In genomic region chr3:60501561-60502151, GRCm38 (mm10) we compare ENCODE assay signal across 8 mouse cellular contexts. TPM values are rescaled to one million over a fixed set of nuclear protein-coding genes. Genes with fewer than 3 reads are reported as not detected.
DNase-seq lines count a peak whose midpoint lies in the region; ATAC-seq lines count a peak whose summit lies in the region.

No protein-coding gene starts in this region.

- ATAC-seq in liver, embryonic 16.5 days (ENCODE audit: low read depth): peak; percentile 39
- peak; percentile 87 for ATAC-seq in neural tube, embryonic 12.5 days (ENCODE audit: low FRiP score, low read depth)

- peak overlapping the region; percentile 98 for H3K9ac ChIP-seq in liver, embryonic 16.5 days (ENCODE audit: low read depth, low read length)
- peak overlapping the region; percentile 94 for H3K9ac ChIP-seq in neural tube, embryonic 12.5 days

- DNase-seq in CD8-positive naive resting alpha-beta T cell, adult 2 months (ENCODE audit: low read depth in 2 of 2, low spot score in 2 of 2): peak; percentile 78 to 84
- DNase-seq in ZHBTc4 (ENCODE audit: low read depth, low spot score): peak; percentile 48
- no peak for DNase-seq in embryonic facial prominence, embryonic 10.5 days (ENCODE audit: low spot score)
- peak; percentile 83 to 88 for DNase-seq in heart, adult 18-20 months
- peak; percentile 71 to 84 for DNase-seq in kidney, adult 8-10 months
- DNase-seq in urinary bladder, postnatal 14 days (ENCODE audit: low spot score): peak; percentile 75

- WGBS in embryonic facial prominence, embryonic 10.5 days: 1% methylated on average over 29 of the region's 29 CpGs
- under 1% methylated on average over 29 of the region's 29 CpGs for WGBS in liver, embryonic 16.5 days (ENCODE audit: insufficient replicate concordance)
- under 1% methylated on average over 29 of the region's 29 CpGs for WGBS in neural tube, embryonic 12.5 days

- H3K36me3 ChIP-seq in embryonic facial prominence, embryonic 10.5 days (replicated peaks): no peaks in the 10 kb centered on the region
- H3K36me3 ChIP-seq in liver, embryonic 16.5 days (ENCODE audit: control insufficient read depth, insufficient read depth): no peaks in the 10 kb centered on the region
- no peaks in the 10 kb centered on the region for H3K36me3 ChIP-seq in neural tube, embryonic 12.5 days

- H3K4me1 ChIP-seq in embryonic facial prominence, embryonic 10.5 days: peaks cover 46% of the 10 kb centered on the region
- H3K4me1 ChIP-seq in liver, embryonic 16.5 days (ENCODE audit: control insufficient read depth, low read depth, low read length): peaks cover 41% of the 10 kb centered on the region
- peaks cover 20% of the 10 kb centered on the region for H3K4me1 ChIP-seq in neural tube, embryonic 12.5 days

- H3K4me2 ChIP-seq in liver, embryonic 16.5 days (ENCODE audit: low read depth, low read length): peak overlapping the region; percentile 83
- H3K4me2 ChIP-seq in neural tube, embryonic 12.5 days (replicated peaks): peak overlapping the region; percentile 71

- no peaks in the 10 kb centered on the region for H3K27me3 ChIP-seq in embryonic facial prominence, embryonic 10.5 days (replicated peaks; ENCODE audit: low read depth, poor library complexity, severe bottlenecking)
- no peaks in the 10 kb centered on the region for H3K27me3 ChIP-seq in liver, embryonic 16.5 days (ENCODE audit: control insufficient read depth, insufficient read depth, low read depth, low read length)
- H3K27me3 ChIP-seq in neural tube, embryonic 12.5 days (replicated peaks): no peaks in the 10 kb centered on the region

- peak overlapping the region; percentile 99 for H3K27ac ChIP-seq in embryonic facial prominence, embryonic 10.5 days (replicated peaks)
- peak overlapping the region; percentile 96 for H3K27ac ChIP-seq in liver, embryonic 16.5 days (ENCODE audit: low read length)
- H3K27ac ChIP-seq in neural tube, embryonic 12.5 days: peak overlapping the region; percentile 82

- peak overlapping the region; percentile 90 for H3K4me3 ChIP-seq in embryonic facial prominence, embryonic 10.5 days
- H3K4me3 ChIP-seq in liver, embryonic 16.5 days (ENCODE audit: low read depth, low read length): peak overlapping the region; percentile 98
- peak overlapping the region; percentile 84 for H3K4me3 ChIP-seq in neural tube, embryonic 12.5 days

- no peaks in the 10 kb centered on the region for H3K9me3 ChIP-seq in embryonic facial prominence, embryonic 10.5 days
- no peaks in the 10 kb centered on the region for H3K9me3 ChIP-seq in liver, embryonic 16.5 days (replicated peaks; ENCODE audit: control insufficient read depth, low read length)
- no peaks in the 10 kb centered on the region for H3K9me3 ChIP-seq in neural tube, embryonic 12.5 days

RNA-seq across cellular contexts. Expression of gene Mbnl1, which starts 29.0 kb away (rescaled TPM):
- 52.2 and 55.0 TPM in 2 replicates for polyA plus RNA-seq in embryonic facial prominence, embryonic 10.5 days (2016; fragmentation: Nextera tagmentation; extraction: Ambion mirVana)
- 100 to 1,000 TPM; 196 to 231 TPM for total RNA-seq in heart, adult 18-20 months (2021)
- 88.6 and 88.7 TPM in 2 replicates for polyA plus RNA-seq in liver, embryonic 16.5 days (2015; fragmentation: Nextera tagmentation; extraction: Ambion mirVana)
- polyA plus RNA-seq in neural tube, embryonic 12.5 days (2016; fragmentation: Nextera tagmentation; extraction: Ambion mirVana): 45.2 and 45.6 TPM in 2 replicates
